In genomic region chr9:47357756-47358399, GRCm38 (mm10) we compare ENCODE assay signal across 9 mouse cellular contexts.
DNase-seq lines count a peak whose midpoint lies in the region; ATAC-seq and TF ChIP-seq lines count a peak whose summit lies in the region.
"Had no signal": no experiment of that assay in that cellular context is flagged by ENCODE, and none has a peak within 500 bp of the region (broad histone marks: within the 10 kb centered on the region; RNA-seq: fewer than 3 reads in every experiment).

No protein-coding gene starts in this region.

- no peaks in the 10 kb centered on the region for H3K9me3 ChIP-seq in midbrain, embryonic 15.5 days

- peak; percentile 41 for DNase-seq in layer of hippocampus, adult 8-10 months (ENCODE audit: low spot score in 2 of 2)
- DNase-seq in layer of hippocampus, adult 9-10 months (ENCODE audit: low spot score) = no peak
- DNase-seq in cerebellum, adult 2 months = peak; percentile 47 to 53
- DNase-seq in heart, adult 8-10 months (ENCODE audit: low spot score) = peak; percentile 5
- peak; percentile 52 to 64 for DNase-seq in kidney, postnatal 4 days
- DNase-seq in urinary bladder, postnatal 4 days (ENCODE audit: low spot score in 2 of 2) = peak; percentile 32 to 72
- DNase-seq in thymus, adult 2 months = no peak

- 23% methylated on average over 17 of the region's 17 CpGs for WGBS in cerebellum, adult 2 months
- 42% methylated on average over 17 of the region's 17 CpGs for WGBS in midbrain, embryonic 15.5 days
- WGBS in thymus, adult 2 months = 86% methylated on average over 17 of the region's 17 CpGs

- 0 out of 2 replicates have a peak overlapping the region, but pooled peaks have one; percentile 4 for H3K4me2 ChIP-seq in midbrain, embryonic 15.5 days

- no peak overlapping the region for H3K27ac ChIP-seq in cerebellum, adult 2 months (ENCODE audit: insufficient read depth, low read length)
- H3K27ac ChIP-seq in midbrain, embryonic 15.5 days = no peak overlapping the region
- no peak overlapping the region for H3K27ac ChIP-seq in thymus, adult 2 months (ENCODE audit: control insufficient read depth, insufficient read depth, low read length)

- H3K4me3 ChIP-seq in cerebellum, adult 2 months (replicated peaks; ENCODE audit: insufficient read depth, low read depth, low read length) = no peak overlapping the region
- no peak overlapping the region for H3K4me3 ChIP-seq in midbrain, embryonic 15.5 days
- H3K4me3 ChIP-seq in thymus, adult 2 months (ENCODE audit: control insufficient read depth, insufficient read depth, low read length) = no peak overlapping the region

- H3K27me3 ChIP-seq in cerebellum, adult 2 months (ENCODE audit: control insufficient read depth, insufficient read depth, low read length) = no peaks in the 10 kb centered on the region
- H3K27me3 ChIP-seq in midbrain, embryonic 15.5 days (replicated peaks) = peaks cover 4% of the 10 kb centered on the region; the same call in 1 of the 2 replicates
- H3K27me3 ChIP-seq in thymus, adult 2 months (ENCODE audit: control insufficient read depth, insufficient read depth, low read length) = no peaks in the 10 kb centered on the region

- TF ChIP-seq CTCF in cerebellum, adult 2 months (IDR thresholded peaks at IDR 0.05; ENCODE audit: borderline replicate concordance, insufficient read depth, low read depth, low read length) = no peak
- TF ChIP-seq CTCF in thymus, adult 2 months (IDR thresholded peaks at IDR 0.05; ENCODE audit: borderline replicate concordance, control insufficient read depth, extremely low read depth, insufficient read depth, low read length, poor library complexity) = no peak

- no peak for TF ChIP-seq POLR2A in cerebellum, adult 2 months (IDR thresholded peaks at IDR 0.05; ENCODE audit: borderline replicate concordance, insufficient read depth, low read length)
- no peak for TF ChIP-seq POLR2A in thymus, adult 2 months (IDR thresholded peaks at IDR 0.05; ENCODE audit: control insufficient read depth, extremely low read depth, insufficient read depth, low read length, poor library complexity)

- no peaks in the 10 kb centered on the region for H3K36me3 ChIP-seq in midbrain, embryonic 15.5 days (replicated peaks)
- H3K36me3 ChIP-seq in thymus, adult 2 months (ENCODE audit: control insufficient read depth, insufficient read depth, low read length) = no peaks in the 10 kb centered on the region
- H3K36me3 ChIP-seq: G1E had no signal

- H3K9ac ChIP-seq in midbrain, embryonic 15.5 days = no peak overlapping the region

- peak; percentile 87 for ATAC-seq in midbrain, embryonic 15.5 days (replicated peaks)

- peaks cover 10% of the 10 kb centered on the region; the same call in 1 of the 2 replicates for H3K4me1 ChIP-seq in cerebellum, adult 2 months (ENCODE audit: control insufficient read depth, insufficient read depth, low read length)
- H3K4me1 ChIP-seq in midbrain, embryonic 15.5 days = peaks cover 30% of the 10 kb centered on the region
- H3K4me1 ChIP-seq in thymus, adult 2 months (replicated peaks; ENCODE audit: control insufficient read depth, insufficient read depth, low read length) = no peaks in the 10 kb centered on the region

Comparison
In these comparisons a context has a peak if more than half of its experiments do, and no peak if none do; other contexts are left out.
1. DNase-seq: peak in layer of hippocampus, adult 8-10 months (2 of 2), cerebellum, adult 2 months (2 of 2), heart, adult 8-10 months (single experiment), kidney, postnatal 4 days (2 of 2) and urinary bladder, postnatal 4 days (2 of 2); none in layer of hippocampus, adult 9-10 months (single experiment) and thymus, adult 2 months (single experiment).